Mouse (Mus musculus) liver, embryonic 13.5 days (tissue): Measurements from ENCODE around the gene Kctd5. TPM values are rescaled to one million over a fixed set of nuclear protein-coding genes. Genes with fewer than 3 reads are reported as not detected.

ENCODE experiments used
- ATAC-seq: fragments of 200-750 bp; cut with Nextera tagmentation; 2 replicates; pipeline ENCODE4 v1.8.0; 2017; ENCODE audit warnings: low read depth, mild to moderate bottlenecking, moderate number of reproducible peaks, moderate library complexity
- DNase-seq: peaks from one replicate; pipeline ENCODE4 v3.0.0; 2022
- H3K27ac ChIP-seq: fragments of 300-500 bp; sonication (generic); 2 replicates; pipeline ENCODE4 v1.5.1; 2015; ENCODE audit warnings: moderate library complexity, mild to moderate bottlenecking, inconsistent platforms
- H3K27me3 ChIP-seq: fragments of 300-500 bp; sonication (generic); 2 replicates; pipeline ENCODE4 v1.6.1; 2015; ENCODE audit warnings: mild to moderate bottlenecking, inconsistent platforms
- H3K36me3 ChIP-seq: fragments of 300-500 bp; sonication (generic); 2 replicates; pipeline ENCODE4 v1.6.1; 2015; ENCODE audit warnings: mild to moderate bottlenecking, inconsistent platforms
- H3K4me1 ChIP-seq: fragments of 300-500 bp; sonication (generic); replicated peaks from 2 replicates; pipeline ENCODE4 v1.6.1; 2015; ENCODE audit warnings: inconsistent platforms
- H3K4me2 ChIP-seq: fragments of 300-500 bp; sonication (generic); 2 replicates; pipeline ENCODE4 v1.6.1; 2015; ENCODE audit warnings: inconsistent platforms, mild to moderate bottlenecking, moderate library complexity
- H3K4me3 ChIP-seq: fragments of 300-500 bp; sonication (generic); replicated peaks from 2 replicates; pipeline ENCODE4 v1.5.1; 2015; ENCODE audit warnings: mild to moderate bottlenecking, inconsistent platforms
- H3K9ac ChIP-seq: fragments of 300-500 bp; sonication (generic); 2 replicates; pipeline ENCODE4 v1.6.1; 2015; ENCODE audit warnings: mild to moderate bottlenecking, inconsistent platforms
- H3K9me3 ChIP-seq: fragments of 300-500 bp; sonication (generic); replicated peaks from 2 replicates; pipeline ENCODE4 v1.6.1; 2016; ENCODE audit warnings: inconsistent platforms
- WGBS: fragments of 180-500 bp; shearing (Covaris S2); methylation state at CpG from one replicate; pipeline ENCODE4 v1.1.7; 2015; ENCODE audit not compliant: insufficient replicate concordance; 5-methylcytosine and 5-hydroxymethylcytosine counted together
- polyA plus RNA-seq: library from polyadenylated mRNA; unstranded; fragments of >200 nt; fragmentation: Nextera tagmentation; extraction: Ambion mirVana; gene quantifications from 2 replicates; pipeline ENCODE4 v1.2.1, GENCODE M21; 2015

Gene Kctd5
- polyA plus RNA-seq, 1 experiment from 2014 or later, result 17.4 TPM

GRCm38 (mm10) chr17:24036954-24037353 is 36.3 kb downstream of the Kctd5 start:
- H3K36me3 ChIP-seq, result no peaks in the 10 kb centered on the region
- H3K4me3 ChIP-seq, result no peak overlapping the region
- no peak overlapping the region for H3K9ac ChIP-seq
- H3K27me3 ChIP-seq, result no peaks in the 10 kb centered on the region
- H3K4me1 ChIP-seq, result no peaks in the 10 kb centered on the region
- no peak overlapping the region for H3K27ac ChIP-seq
- WGBS, result 35% methylated on average over 6 of the region's 6 CpGs
- no peak for ATAC-seq
- H3K4me2 ChIP-seq, result no peak overlapping the region
- no peak for DNase-seq
- no peaks in the 10 kb centered on the region for H3K9me3 ChIP-seq

GRCm38 (mm10) chr17:24035087-24035486 is 38.2 kb downstream of the Kctd5 start:
- Histone ChIP-seq H3K9me3 (no peaks in the 10 kb centered on the region), H3K4me1 (no peaks in the 10 kb centered on the region), H3K27ac (no peak overlapping the region), H3K4me3 (no peak overlapping the region), H3K27me3 (no peaks in the 10 kb centered on the region), H3K9ac (no peak overlapping the region), H3K36me3 (no peaks in the 10 kb centered on the region), H3K4me2 (no peak overlapping the region)
- DNase-seq (no peak), ATAC-seq (no peak)
- WGBS, result 55% methylated on average over 7 of the region's 7 CpGs

- Histone ChIP-seq H3K9me3 (no peaks in the 10 kb centered on the region), H3K4me1 (no peaks in the 10 kb centered on the region), H3K4me2 (no peak overlapping the region), H3K27me3 (no peaks in the 10 kb centered on the region), H3K36me3 (no peaks in the 10 kb centered on the region), H3K4me3 (no peak overlapping the region), H3K27ac (no peak overlapping the region), H3K9ac (no peak overlapping the region)
- WGBS, result 66% methylated on average over 14 of the region's 22 CpGs
- DNase-seq, result no peak
- no peak for ATAC-seq
Measured at GRCm38 (mm10) chr17:24030551-24030950, 42.7 kb downstream of the Kctd5 start.

GRCm38 (mm10) chr17:24029477-24029876 is 43.8 kb downstream of the Kctd5 start:
- Histone ChIP-seq H3K4me2 (no peak overlapping the region), H3K4me3 (no peak overlapping the region), H3K36me3 (no peaks in the 10 kb centered on the region), H3K9me3 (no peaks in the 10 kb centered on the region), H3K27ac (no peak overlapping the region), H3K27me3 (no peaks in the 10 kb centered on the region), H3K4me1 (no peaks in the 10 kb centered on the region), H3K9ac (no peak overlapping the region)
- no peak for DNase-seq
- no peak for ATAC-seq
- WGBS, result 63% methylated on average over 7 of the region's 7 CpGs

GRCm38 (mm10) chr17:24021375-24022199 is 51.7 kb downstream of the Kctd5 start:
- no peak for ATAC-seq
- no peak overlapping the region for H3K27ac ChIP-seq

GRCm38 (mm10) chr17:24020696-24021095 is 52.6 kb downstream of the Kctd5 start:
- no peak overlapping the region for H3K27ac ChIP-seq
- ATAC-seq, result no peak
- WGBS, result 67% methylated on average over 6 of the region's 6 CpGs
- no peaks in the 10 kb centered on the region for H3K36me3 ChIP-seq
- H3K4me1 ChIP-seq, result no peaks in the 10 kb centered on the region
- no peaks in the 10 kb centered on the region for H3K27me3 ChIP-seq
- no peak overlapping the region for H3K4me2 ChIP-seq
- H3K9ac ChIP-seq, result no peak overlapping the region
- no peaks in the 10 kb centered on the region for H3K9me3 ChIP-seq
- no peak overlapping the region for H3K4me3 ChIP-seq
- no peak for DNase-seq

More at GRCm38 (mm10) chr17:24021375-24022199, 51.7 kb downstream of the Kctd5 start:
- 50% methylated on average over 5 of the region's 5 CpGs for WGBS
- Histone ChIP-seq H3K9ac (no peak overlapping the region), H3K4me3 (no peak overlapping the region), H3K4me1 (no peaks in the 10 kb centered on the region), H3K9me3 (no peaks in the 10 kb centered on the region), H3K27me3 (no peaks in the 10 kb centered on the region), H3K4me2 (no peak overlapping the region), H3K36me3 (no peaks in the 10 kb centered on the region)
- DNase-seq, result no peak

GRCm38 (mm10) chr17:24015727-24016126 is 57.6 kb downstream of the Kctd5 start:
- Histone ChIP-seq H3K4me3 (no peak overlapping the region), H3K27ac (no peak overlapping the region), H3K9me3 (no peaks in the 10 kb centered on the region), H3K36me3 (no peaks in the 10 kb centered on the region), H3K4me2 (no peak overlapping the region), H3K9ac (no peak overlapping the region), H3K4me1 (no peaks in the 10 kb centered on the region), H3K27me3 (no peaks in the 10 kb centered on the region)
- WGBS, result 27% methylated on average over 14 of the region's 14 CpGs
- DNase-seq (no peak), ATAC-seq (no peak)

- Histone ChIP-seq H3K4me1 (no peaks in the 10 kb centered on the region), H3K4me3 (no peak overlapping the region), H3K9ac (no peak overlapping the region), H3K4me2 (no peak overlapping the region), H3K9me3 (no peaks in the 10 kb centered on the region), H3K27me3 (no peaks in the 10 kb centered on the region), H3K27ac (no peak overlapping the region), H3K36me3 (no peaks in the 10 kb centered on the region)
- no peak for ATAC-seq
- WGBS, result 62% methylated on average over 5 of the region's 5 CpGs
- DNase-seq, result no peak
Measured at GRCm38 (mm10) chr17:24014433-24014965, 58.8 kb downstream of the Kctd5 start.

- H3K4me3 ChIP-seq, result no peak overlapping the region
- DNase-seq, result no peak
- no peak overlapping the region for H3K9ac ChIP-seq
- WGBS, result 74% methylated on average over 2 of the region's 2 CpGs
- no peak overlapping the region for H3K4me2 ChIP-seq
- no peaks in the 10 kb centered on the region for H3K36me3 ChIP-seq
- no peak overlapping the region for H3K27ac ChIP-seq
- no peaks in the 10 kb centered on the region for H3K27me3 ChIP-seq
- no peaks in the 10 kb centered on the region for H3K4me1 ChIP-seq
- ATAC-seq, result no peak
- H3K9me3 ChIP-seq, result no peaks in the 10 kb centered on the region
Measured at GRCm38 (mm10) chr17:24012921-24013320, 60.4 kb downstream of the Kctd5 start.

GRCm38 (mm10) chr17:24009617-24010016 is 63.7 kb downstream of the Kctd5 start:
- H3K4me2 ChIP-seq, result no peak overlapping the region
- no peaks in the 10 kb centered on the region for H3K4me1 ChIP-seq
- H3K36me3 ChIP-seq, result no peaks in the 10 kb centered on the region
- WGBS, result 55% methylated on average over 5 of the region's 5 CpGs
- ATAC-seq (no peak), DNase-seq (no peak)
- H3K27ac ChIP-seq, result no peak overlapping the region
- H3K27me3 ChIP-seq, result no peaks in the 10 kb centered on the region
- no peak overlapping the region for H3K9ac ChIP-seq
- no peak overlapping the region for H3K4me3 ChIP-seq
- no peaks in the 10 kb centered on the region for H3K9me3 ChIP-seq

GRCm38 (mm10) chr17:24008105-24008504 is 65.2 kb downstream of the Kctd5 start:
- H3K4me2 ChIP-seq, result no peak overlapping the region
- no peaks in the 10 kb centered on the region for H3K27me3 ChIP-seq
- no peak overlapping the region for H3K9ac ChIP-seq
- H3K9me3 ChIP-seq, result no peaks in the 10 kb centered on the region
- 33% methylated on average over 4 of the region's 4 CpGs for WGBS
- H3K27ac ChIP-seq, result no peak overlapping the region
- ATAC-seq, result no peak
- no peak overlapping the region for H3K4me3 ChIP-seq
- DNase-seq, result no peak
- H3K4me1 ChIP-seq, result no peaks in the 10 kb centered on the region
- H3K36me3 ChIP-seq, result no peaks in the 10 kb centered on the region

GRCm38 (mm10) chr17:24007391-24007790 is 65.9 kb downstream of the Kctd5 start:
- no peak overlapping the region for H3K9ac ChIP-seq
- no peaks in the 10 kb centered on the region for H3K9me3 ChIP-seq
- 52% methylated on average over 1 of the region's 1 CpGs for WGBS
- H3K36me3 ChIP-seq, result no peaks in the 10 kb centered on the region
- H3K27me3 ChIP-seq, result no peaks in the 10 kb centered on the region
- DNase-seq, result no peak
- no peak overlapping the region for H3K4me3 ChIP-seq
- ATAC-seq, result no peak; the same call in 1 of the 2 replicates
- H3K4me1 ChIP-seq, result no peaks in the 10 kb centered on the region
- H3K4me2 ChIP-seq, result no peak overlapping the region
- no peak overlapping the region for H3K27ac ChIP-seq
